Mouse (Mus musculus) bone marrow macrophage, adult 2 months (primary cell): ENCODE data around the gene Znrd1as.

Experiments
- CTCF ChIP-seq: IDR thresholded peaks from 2 replicates; pipeline ENCODE4 v1.5.1; 2012; ENCODE audit warnings: low read depth, mild to moderate bottlenecking, low read length, moderate library complexity
- POLR2A ChIP-seq: IDR thresholded peaks from 2 replicates; pipeline ENCODE4 v1.6.1; 2012; ENCODE audit warnings: mild to moderate bottlenecking, low read depth, low read length, borderline replicate concordance

DNA sequence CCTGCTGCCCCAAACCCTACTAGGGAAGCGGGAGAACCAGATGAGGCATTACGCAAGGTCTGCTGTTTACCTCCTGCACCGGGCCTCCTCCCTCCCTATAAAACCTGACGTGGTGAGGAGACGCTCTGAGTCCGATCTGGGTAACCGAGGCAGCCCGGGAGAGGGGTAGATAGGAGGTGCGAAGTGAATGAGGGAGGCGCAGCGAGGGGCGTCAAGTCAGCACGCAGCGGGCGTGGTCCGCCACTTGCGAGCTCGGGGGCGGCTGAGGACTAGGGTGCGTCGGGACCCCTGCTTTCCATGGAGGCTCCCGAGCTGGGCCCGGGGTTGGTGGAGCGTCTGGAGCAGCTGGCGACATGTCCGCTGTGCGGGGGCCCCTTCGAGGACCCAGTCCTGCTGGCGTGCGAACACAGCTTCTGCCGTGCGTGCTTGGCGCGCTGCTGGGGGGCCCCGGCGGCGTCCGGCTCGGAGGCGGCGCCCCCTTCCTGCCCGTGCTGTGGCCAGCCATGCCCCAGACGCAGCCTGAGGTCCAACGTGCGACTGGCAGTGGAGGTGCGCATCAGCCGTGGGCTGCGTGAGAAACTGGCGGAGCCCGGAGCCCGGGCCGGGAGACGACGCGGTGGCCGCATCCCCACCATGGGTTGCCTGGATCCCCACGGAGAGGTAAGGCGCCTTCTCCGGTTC is 15.5 kb upstream of the Znrd1as start, which contains the start of gene Rnf39:
- TF ChIP-seq CTCF, result no peak
- no peak for TF ChIP-seq POLR2A
